Mouse (Mus musculus): ENCODE measurements around the gene Fam184b. TPM values are rescaled to one million over a fixed set of nuclear protein-coding genes. Genes with fewer than 3 reads are reported as not detected.

Fam184b gene
- 0.01 TPM for polyA plus RNA-seq (2012; fragmentation: generic; extraction: Trizol)
- long read RNA-seq, experiment 1: 0 reads
- long read RNA-seq, experiment 2: 0 reads

DNA sequence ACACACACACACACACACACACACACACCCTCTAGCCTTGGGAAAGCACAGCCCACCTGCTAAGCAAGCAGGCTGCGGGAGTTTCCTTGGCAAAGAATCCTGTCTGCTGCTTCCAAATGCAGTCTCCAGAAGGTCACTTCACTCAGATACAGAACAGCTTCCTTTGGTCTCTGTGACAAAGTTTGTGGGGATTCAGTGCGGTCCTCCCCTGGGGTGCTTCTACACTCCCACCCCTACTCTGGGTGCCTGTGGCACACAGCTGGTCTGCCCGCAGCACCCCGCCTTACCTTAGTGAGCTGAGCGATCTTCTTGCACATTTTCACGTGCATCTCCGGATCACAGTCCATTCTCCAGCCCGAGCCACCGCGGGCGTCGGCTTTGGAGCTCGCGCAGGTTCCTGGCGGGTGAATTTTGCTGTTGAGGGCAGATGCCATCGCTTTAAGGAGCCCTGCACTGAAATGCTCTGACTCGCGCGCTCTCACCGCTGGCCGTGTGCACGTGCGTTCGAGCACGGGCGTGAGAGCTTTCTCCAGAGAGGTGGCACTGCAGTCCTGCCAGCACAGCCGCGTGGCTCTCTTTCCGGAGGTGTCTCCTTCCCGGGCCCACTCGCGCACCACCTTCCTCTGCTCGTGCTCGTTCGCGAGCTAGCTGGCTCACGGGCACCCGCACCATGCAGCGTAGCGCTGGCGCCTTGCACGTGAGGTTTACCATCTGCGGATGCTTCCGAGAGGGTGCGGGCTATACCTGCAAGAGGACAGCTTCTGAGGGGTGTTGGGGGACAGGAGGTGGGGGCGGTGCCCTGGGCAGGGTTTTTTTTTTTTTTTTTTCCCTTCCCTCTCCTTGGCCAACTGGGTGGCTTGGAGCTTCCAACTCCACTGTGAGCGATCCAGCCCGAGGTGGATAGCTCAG lies at the start of gene Fam184b:
Fam184b (minus strand) TSS at position 809 of the 909 bp plus-strand sequence.
- H3K4me3 ChIP-seq (ENCODE audit: insufficient read depth, poor library complexity, severe bottlenecking): no peak within 1 kb of the TSS
- TF ChIP-seq MYOG (IDR thresholded peaks at IDR 0.05; ENCODE audit: control insufficient read depth, extremely low read depth, insufficient read length) (no peak), USF1 (IDR thresholded peaks at IDR 0.05; ENCODE audit: low read depth) (no peak), CEBPB (IDR thresholded peaks at IDR 0.05; ENCODE audit: low read depth) (no peak), MYOD1 (IDR thresholded peaks at IDR 0.05; ENCODE audit: control insufficient read depth, insufficient read length, low read depth) (no peak), MAX (IDR thresholded peaks at IDR 0.05) (no peak)
- H3K27me3 ChIP-seq (ENCODE audit: control insufficient read depth, insufficient read depth, insufficient read length): peaks cover 18% of the 10 kb centered on the region

DNA sequence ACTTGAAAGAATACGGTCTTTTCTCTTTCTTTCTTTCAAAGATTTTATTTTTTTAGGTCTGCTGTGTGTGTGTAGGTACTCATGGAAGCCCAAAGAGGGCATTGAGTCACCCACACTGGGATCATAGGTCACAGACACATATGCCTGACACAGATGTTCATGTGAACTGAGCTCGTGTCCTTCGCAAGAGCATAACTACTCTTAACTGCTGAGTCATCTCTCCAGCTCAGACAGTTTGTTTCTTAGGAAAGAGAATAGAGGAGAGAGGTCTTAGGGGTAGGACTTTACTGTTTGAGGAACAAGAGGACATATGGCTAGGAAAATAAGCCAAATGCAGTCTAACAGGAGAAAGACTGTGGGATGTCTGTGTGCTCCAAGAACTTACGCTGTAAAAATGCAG lies 49.7 kb upstream of the Fam184b start:
- Histone ChIP-seq H3K27me3 (ENCODE audit: control insufficient read depth, insufficient read depth, insufficient read length) (no peaks in the 10 kb centered on the region), H3K79me2 (ENCODE audit: control insufficient read depth, insufficient read depth) (no peaks in the 10 kb centered on the region), H3K79me3 (ENCODE audit: low read depth) (no peaks in the 10 kb centered on the region), H3K36me3 (ENCODE audit: control insufficient read depth, insufficient read depth) (peaks cover 72% of the 10 kb centered on the region), H3ac (ENCODE audit: control insufficient read depth, insufficient read length, low read depth) (no peak overlapping the region), H3K4me3 (ENCODE audit: insufficient read depth, poor library complexity, severe bottlenecking) (no peak overlapping the region)
- TF ChIP-seq MYOD1 (IDR thresholded peaks at IDR 0.05; ENCODE audit: control insufficient read depth, insufficient read length, low read depth) (no peak), CEBPB (IDR thresholded peaks at IDR 0.05; ENCODE audit: low read depth) (no peak), CTCF (IDR thresholded peaks at IDR 0.05; ENCODE audit: control insufficient read depth, insufficient read depth, insufficient read length) (no peak), MAX (IDR thresholded peaks at IDR 0.05) (no peak), FOSL1 (IDR thresholded peaks at IDR 0.05; ENCODE audit: insufficient read depth, low read length, poor library complexity, severe bottlenecking) (no peak), MYOG (IDR thresholded peaks at IDR 0.05; ENCODE audit: control insufficient read depth, extremely low read depth, insufficient read length) (no peak), USF1 (IDR thresholded peaks at IDR 0.05; ENCODE audit: low read depth) (no peak)

More for the DNA sequence above, at the start of gene Fam184b:
- no peak within 1 kb of the TSS for H3ac ChIP-seq (ENCODE audit: control insufficient read depth, insufficient read length, low read depth)
- H3K79me2 ChIP-seq (ENCODE audit: control insufficient read depth, insufficient read depth): no peaks in the 10 kb centered on the region
- H3K79me3 ChIP-seq (ENCODE audit: low read depth): no peaks in the 10 kb centered on the region
- no peaks in the 10 kb centered on the region for H3K36me3 ChIP-seq (ENCODE audit: control insufficient read depth, insufficient read depth)

DNA sequence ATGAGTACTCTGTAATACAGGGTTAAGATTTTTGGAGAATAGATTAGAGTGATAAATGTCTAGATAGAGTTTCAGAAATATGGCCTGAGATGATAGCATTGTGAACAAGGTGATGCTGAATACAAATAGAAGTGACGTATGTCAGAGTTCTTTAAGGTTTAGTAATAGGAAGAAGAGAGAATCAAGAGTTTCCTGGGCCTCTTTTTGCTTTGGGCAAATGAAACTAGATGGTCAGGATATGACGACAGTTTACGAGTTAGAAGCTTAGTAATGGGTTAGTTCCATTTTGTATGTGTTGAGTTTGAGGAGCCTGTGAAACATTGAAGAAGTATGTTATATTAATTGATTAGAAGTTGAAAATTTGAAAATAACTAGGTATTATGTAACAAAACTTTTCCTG lies 46.8 kb upstream of the Fam184b start:
- Histone ChIP-seq H3K27me3 (ENCODE audit: control insufficient read depth, insufficient read depth, insufficient read length) (no peaks in the 10 kb centered on the region), H3K79me3 (ENCODE audit: low read depth) (no peaks in the 10 kb centered on the region), H3K79me2 (ENCODE audit: control insufficient read depth, insufficient read depth) (no peaks in the 10 kb centered on the region), H3K4me3 (ENCODE audit: insufficient read depth, poor library complexity, severe bottlenecking) (no peak overlapping the region), H3ac (ENCODE audit: control insufficient read depth, insufficient read length, low read depth) (no peak overlapping the region), H3K36me3 (ENCODE audit: control insufficient read depth, insufficient read depth) (peaks cover 68% of the 10 kb centered on the region)
- TF ChIP-seq MYOD1 (IDR thresholded peaks at IDR 0.05; ENCODE audit: control insufficient read depth, insufficient read length, low read depth) (no peak), MYOG (IDR thresholded peaks at IDR 0.05; ENCODE audit: control insufficient read depth, extremely low read depth, insufficient read length) (no peak), FOSL1 (IDR thresholded peaks at IDR 0.05; ENCODE audit: insufficient read depth, low read length, poor library complexity, severe bottlenecking) (no peak), CTCF (IDR thresholded peaks at IDR 0.05; ENCODE audit: control insufficient read depth, insufficient read depth, insufficient read length) (no peak), MAX (IDR thresholded peaks at IDR 0.05) (no peak), USF1 (IDR thresholded peaks at IDR 0.05; ENCODE audit: low read depth) (no peak), CEBPB (IDR thresholded peaks at IDR 0.05; ENCODE audit: low read depth) (no peak)

DNA sequence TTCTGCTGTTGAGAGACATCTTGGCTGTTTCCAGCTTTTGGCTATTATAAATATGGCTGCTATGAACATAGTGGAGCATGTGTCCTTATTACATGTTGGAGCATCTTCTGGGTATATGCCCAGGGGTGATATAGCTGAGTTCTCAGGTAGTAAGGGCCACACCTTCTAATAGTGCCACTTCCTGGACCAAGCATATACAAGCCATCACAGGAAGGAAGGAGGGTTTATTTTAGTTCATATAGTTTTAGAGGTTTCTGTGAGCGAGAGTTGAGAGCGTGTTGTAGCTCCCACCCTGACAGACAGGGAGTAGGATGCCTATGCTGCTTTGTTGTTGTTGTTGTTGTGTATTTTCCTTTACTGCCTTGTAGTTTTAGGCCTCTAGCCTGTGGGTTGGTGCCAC lies 45.8 kb upstream of the Fam184b start:
- Histone ChIP-seq H3K4me3 (ENCODE audit: insufficient read depth, poor library complexity, severe bottlenecking) (no peak overlapping the region), H3K79me2 (ENCODE audit: control insufficient read depth, insufficient read depth) (no peaks in the 10 kb centered on the region), H3K36me3 (ENCODE audit: control insufficient read depth, insufficient read depth) (peaks cover 65% of the 10 kb centered on the region), H3ac (ENCODE audit: control insufficient read depth, insufficient read length, low read depth) (no peak overlapping the region), H3K79me3 (ENCODE audit: low read depth) (no peaks in the 10 kb centered on the region), H3K27me3 (ENCODE audit: control insufficient read depth, insufficient read depth, insufficient read length) (no peaks in the 10 kb centered on the region)
- TF ChIP-seq MYOD1 (IDR thresholded peaks at IDR 0.05; ENCODE audit: control insufficient read depth, insufficient read length, low read depth) (no peak), CTCF (IDR thresholded peaks at IDR 0.05; ENCODE audit: control insufficient read depth, insufficient read depth, insufficient read length) (no peak), CEBPB (IDR thresholded peaks at IDR 0.05; ENCODE audit: low read depth) (no peak), MAX (IDR thresholded peaks at IDR 0.05) (no peak), FOSL1 (IDR thresholded peaks at IDR 0.05; ENCODE audit: insufficient read depth, low read length, poor library complexity, severe bottlenecking) (no peak), USF1 (IDR thresholded peaks at IDR 0.05; ENCODE audit: low read depth) (no peak), MYOG (IDR thresholded peaks at IDR 0.05; ENCODE audit: control insufficient read depth, extremely low read depth, insufficient read length) (no peak)

DNA sequence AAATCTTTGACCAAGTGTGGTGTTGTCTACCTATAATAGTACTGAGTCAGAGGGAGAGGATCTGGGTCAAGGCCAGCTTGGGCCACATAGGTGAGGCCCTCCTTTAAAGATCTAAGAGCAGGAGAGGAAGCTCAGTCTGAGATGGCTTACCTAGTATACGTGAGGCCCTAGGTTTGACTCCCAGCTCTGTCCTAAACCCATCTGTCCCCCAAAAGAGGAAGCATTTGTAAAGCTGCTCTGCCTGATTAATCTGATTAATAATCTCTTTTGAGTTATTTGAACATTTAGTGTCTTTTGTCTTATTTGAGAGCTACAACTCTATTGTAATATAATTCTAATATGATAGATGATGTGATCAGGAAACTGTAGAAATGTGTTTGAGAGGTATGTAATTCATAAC lies 44.0 kb upstream of the Fam184b start:
- Histone ChIP-seq H3K4me3 (ENCODE audit: insufficient read depth, poor library complexity, severe bottlenecking) (no peak overlapping the region), H3K79me3 (ENCODE audit: low read depth) (no peaks in the 10 kb centered on the region), H3K36me3 (ENCODE audit: control insufficient read depth, insufficient read depth) (peaks cover 59% of the 10 kb centered on the region), H3K27me3 (ENCODE audit: control insufficient read depth, insufficient read depth, insufficient read length) (no peaks in the 10 kb centered on the region), H3K79me2 (ENCODE audit: control insufficient read depth, insufficient read depth) (no peaks in the 10 kb centered on the region), H3ac (ENCODE audit: control insufficient read depth, insufficient read length, low read depth) (no peak overlapping the region)
- TF ChIP-seq MYOG (IDR thresholded peaks at IDR 0.05; ENCODE audit: control insufficient read depth, extremely low read depth, insufficient read length) (no peak), MYOD1 (IDR thresholded peaks at IDR 0.05; ENCODE audit: control insufficient read depth, insufficient read length, low read depth) (no peak), USF1 (IDR thresholded peaks at IDR 0.05; ENCODE audit: low read depth) (no peak), MAX (IDR thresholded peaks at IDR 0.05) (no peak), FOSL1 (IDR thresholded peaks at IDR 0.05; ENCODE audit: insufficient read depth, low read length, poor library complexity, severe bottlenecking) (no peak), CEBPB (IDR thresholded peaks at IDR 0.05; ENCODE audit: low read depth) (no peak), CTCF (IDR thresholded peaks at IDR 0.05; ENCODE audit: control insufficient read depth, insufficient read depth, insufficient read length) (no peak)

All from C2C12 (cell line).